Comparison of ENCODE assay signal across 14 mouse cellular contexts in the genomic region with DNA sequence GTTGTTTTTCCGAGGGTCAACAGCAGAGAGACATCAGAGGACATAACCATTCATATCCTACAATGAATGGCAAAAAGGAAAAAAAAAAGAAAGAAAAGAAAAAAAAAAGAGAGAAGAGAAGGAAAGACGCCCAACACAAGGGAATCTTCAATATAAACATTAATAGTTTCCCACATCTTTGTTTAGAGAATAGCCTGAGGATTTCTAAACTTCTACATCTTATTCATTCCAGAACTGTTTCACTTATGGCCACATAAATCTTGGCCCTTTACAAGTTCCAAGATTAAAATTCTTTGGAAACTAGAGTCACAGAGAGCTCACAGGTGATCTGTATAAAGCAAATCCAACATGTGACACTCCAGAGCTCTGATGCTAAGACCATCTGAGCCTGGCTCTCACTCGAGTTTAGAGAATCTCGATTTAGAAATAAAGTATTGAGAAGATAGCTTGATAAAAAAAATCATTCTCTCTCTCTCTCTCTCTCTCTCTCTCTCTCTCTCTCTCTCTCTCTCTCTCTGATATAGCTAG.
"Had no signal": no experiment of that assay in that cellular context is flagged by ENCODE, and none has a peak within 500 bp of the region (broad histone marks: within the 10 kb centered on the region; RNA-seq: fewer than 3 reads in every experiment).

No protein-coding gene starts in this region.

- H3K4me2 ChIP-seq: hindbrain, embryonic 14.5 days; liver, embryonic 11.5 days; neural tube, embryonic 12.5 days had no signal

- H3K36me3 ChIP-seq: limb, embryonic 10.5 days; midbrain, embryonic 10.5 days; neural tube, embryonic 12.5 days had no signal

- H3K9ac ChIP-seq: hindbrain, embryonic 14.5 days; neural tube, embryonic 12.5 days had no signal

- H3K4me3 ChIP-seq: left cerebral cortex, adult 2 months; limb, embryonic 10.5 days; midbrain, embryonic 10.5 days; myocyte; neural tube, embryonic 12.5 days had no signal

- H3K27me3 ChIP-seq: neural tube, embryonic 12.5 days had no signal

- H3K9me3 ChIP-seq: limb, embryonic 10.5 days; midbrain, embryonic 10.5 days; neural tube, embryonic 12.5 days had no signal

- DNase-seq: kidney, adult 18-20 months; kidney, postnatal 14 days; lung, postnatal 4 days; midbrain, embryonic 14.5 days; right cerebral cortex, adult 18-20 months; right cerebral cortex, postnatal 25 days; thymus, postnatal 36 days had no signal

- H3K27ac ChIP-seq: hindbrain, embryonic 14.5 days; left cerebral cortex, adult 2 months; limb, embryonic 10.5 days; midbrain, embryonic 10.5 days; neural tube, embryonic 12.5 days had no signal
